Mouse (Mus musculus): ENCODE data around the gene Sfswap. TPM values are rescaled to one million over a fixed set of nuclear protein-coding genes. Genes with fewer than 3 reads are reported as not detected.

The Sfswap gene
- 43.8 and 45.7 TPM in 2 replicates for polyA plus RNA-seq (2014; fragmentation: Nextera tagmentation; extraction: Ambion mirVana)

DNA sequence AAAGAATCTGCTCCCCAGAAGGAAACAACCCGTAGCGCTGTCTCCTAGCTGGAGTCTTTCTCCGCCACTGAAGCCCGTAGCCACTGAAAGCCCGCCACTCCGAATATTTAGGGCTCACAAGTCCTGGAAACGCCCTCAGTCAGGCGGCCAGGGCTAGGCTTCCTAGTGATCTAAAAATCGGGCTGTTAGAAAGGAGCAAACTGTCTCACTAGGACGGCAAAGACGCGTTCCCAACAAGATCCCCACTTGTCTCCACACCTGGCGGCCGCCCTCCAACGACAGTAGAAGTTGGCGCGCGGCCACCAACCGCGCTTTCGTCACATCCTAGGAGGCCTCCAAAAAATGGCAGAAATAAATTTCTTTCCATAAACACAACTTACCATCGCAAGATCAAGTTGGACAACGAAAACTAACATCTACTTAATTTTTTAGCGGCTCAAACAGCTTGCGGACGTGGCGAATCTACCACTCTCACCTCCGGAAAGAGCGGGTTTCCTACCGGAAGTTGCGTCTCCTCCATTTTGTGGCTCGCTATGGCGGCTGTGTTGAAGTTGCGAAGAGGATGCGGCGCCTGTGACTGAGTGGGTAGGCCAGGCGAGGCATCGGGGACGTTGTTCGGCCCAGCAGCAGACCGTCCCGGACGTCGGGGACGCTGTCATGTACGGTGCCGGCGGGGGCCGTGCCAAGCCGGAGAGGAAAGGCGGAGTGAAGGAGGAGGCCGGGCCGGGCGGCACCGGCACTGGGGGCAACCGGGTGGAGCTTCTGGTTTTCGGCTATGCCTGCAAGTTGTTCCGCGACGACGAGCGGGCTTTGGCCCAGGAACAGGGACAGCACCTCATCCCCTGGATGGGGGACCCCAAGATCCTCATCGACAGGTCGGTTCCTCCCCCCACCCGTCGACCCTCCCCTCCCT lies at the start of gene Sfswap:
Sfswap (plus strand) TSS at position 500 of the 913 bp plus-strand sequence.
- Histone ChIP-seq H3K4me3 (ENCODE audit: low read depth, low read length) (peak within 1 kb of the TSS; percentile 99), H3K36me3 (ENCODE audit: control insufficient read depth, insufficient read depth, low read length) (peaks cover 27% of the 10 kb centered on the region), H3K27ac (ENCODE audit: low read depth) (peak within 1 kb of the TSS; percentile 82), H3K9ac (ENCODE audit: low read length) (peak within 1 kb of the TSS; percentile 95), H3K27me3 (replicated peaks; ENCODE audit: control insufficient read depth, insufficient read depth, low read length) (no peaks in the 10 kb centered on the region), H3K9me3 (ENCODE audit: control insufficient read depth, low read length) (no peaks in the 10 kb centered on the region), H3K4me1 (replicated peaks; ENCODE audit: control insufficient read depth, insufficient read depth, low read length) (peaks cover 7% of the 10 kb centered on the region; the same call in 1 of the 2 replicates), H3K4me2 (ENCODE audit: low read length) (peak within 1 kb of the TSS; percentile 91)
- peak; percentile 95 for DNase-seq (ENCODE audit: low spot score)
- ATAC-seq (replicated peaks; ENCODE audit: low FRiP score, low TSS enrichment, low read depth): peak; percentile 73
- under 1% methylated on average over 66 of the region's 66 CpGs for WGBS

DNA sequence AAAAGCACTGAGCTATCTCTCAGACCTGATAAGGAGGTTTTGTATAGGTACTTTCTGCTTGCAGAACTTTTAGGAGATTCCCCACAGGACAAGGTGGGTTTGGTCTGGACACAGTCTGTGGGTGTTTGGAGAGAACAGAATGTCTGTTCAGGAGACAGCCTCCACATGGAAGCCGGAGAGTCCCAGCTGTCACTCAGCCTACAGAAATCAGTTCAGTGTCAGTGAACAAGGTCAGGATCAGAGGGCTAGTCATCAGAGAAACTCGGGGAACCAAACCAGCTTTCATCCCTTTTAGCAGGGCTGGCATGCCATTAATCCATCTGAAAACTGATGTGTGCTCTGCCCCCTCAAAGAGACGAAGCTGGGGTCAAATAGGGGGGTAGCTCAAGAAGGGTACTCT lies 48.5 kb upstream of the Sfswap start:
- WGBS: 46% methylated on average over 3 of the region's 3 CpGs

DNA sequence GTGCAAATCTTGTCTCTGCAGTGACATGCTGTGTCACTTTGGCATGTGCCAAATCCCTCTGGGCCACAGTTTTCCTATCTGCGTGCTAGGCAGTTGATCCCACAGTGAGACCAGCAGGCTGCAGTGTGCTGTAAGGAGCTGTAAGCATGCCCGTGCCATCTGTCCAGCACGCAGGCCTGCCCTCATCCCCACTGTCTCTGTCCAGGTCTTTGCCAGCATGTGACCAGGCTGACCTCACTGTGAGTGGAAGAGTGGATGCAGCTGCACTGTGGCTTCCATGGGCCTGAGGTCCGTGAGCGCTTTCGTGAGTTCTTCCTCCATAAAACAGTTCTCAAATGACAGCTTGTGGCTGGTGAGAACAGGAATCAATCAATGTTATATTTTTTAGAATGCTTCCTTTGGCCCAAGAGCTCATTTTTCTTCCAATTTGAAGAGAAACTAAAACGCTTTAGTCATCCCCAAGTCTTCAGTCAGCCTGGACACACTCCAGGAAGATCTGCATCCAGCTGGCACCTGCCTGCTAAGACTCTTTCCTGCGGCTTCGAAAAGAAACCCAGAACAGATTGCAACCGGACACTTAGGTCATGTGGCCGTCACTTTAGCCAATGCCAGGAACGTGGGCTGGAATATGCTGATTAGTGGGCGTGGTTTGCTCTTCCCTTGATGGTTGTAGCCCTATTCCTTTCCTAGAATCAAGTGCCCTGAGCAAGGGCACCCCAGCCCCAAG lies 46.1 kb upstream of the Sfswap start:
- H3K4me3 ChIP-seq (ENCODE audit: low read depth, low read length): peak overlapping the region; percentile 16; the same call in 1 of the 2 replicates
- H3K27ac ChIP-seq (ENCODE audit: low read depth): peak overlapping the region; percentile 54; the same call in 1 of the 2 replicates
- no peak overlapping the region for H3K9ac ChIP-seq (ENCODE audit: low read length)
- ATAC-seq (replicated peaks; ENCODE audit: low FRiP score, low TSS enrichment, low read depth) (peak; percentile 91), DNase-seq (ENCODE audit: low spot score) (peak; percentile 78)
- H3K27me3 ChIP-seq (replicated peaks; ENCODE audit: control insufficient read depth, insufficient read depth, low read length): no peaks in the 10 kb centered on the region
- no peaks in the 10 kb centered on the region for H3K9me3 ChIP-seq (ENCODE audit: control insufficient read depth, low read length)
- H3K4me1 ChIP-seq (replicated peaks; ENCODE audit: control insufficient read depth, insufficient read depth, low read length): peaks cover 11% of the 10 kb centered on the region
- 12% methylated on average over 13 of the region's 13 CpGs for WGBS
- peak overlapping the region; percentile 38 for H3K4me2 ChIP-seq (ENCODE audit: low read length)
- H3K36me3 ChIP-seq (ENCODE audit: control insufficient read depth, insufficient read depth, low read length): no peaks in the 10 kb centered on the region

More for the DNA sequence above, 48.5 kb upstream of the Sfswap start:
- Histone ChIP-seq H3K4me1 (replicated peaks; ENCODE audit: control insufficient read depth, insufficient read depth, low read length) (peaks cover 11% of the 10 kb centered on the region), H3K36me3 (ENCODE audit: control insufficient read depth, insufficient read depth, low read length) (no peaks in the 10 kb centered on the region), H3K9me3 (ENCODE audit: control insufficient read depth, low read length) (no peaks in the 10 kb centered on the region), H3K4me2 (ENCODE audit: low read length) (no peak overlapping the region), H3K27me3 (replicated peaks; ENCODE audit: control insufficient read depth, insufficient read depth, low read length) (no peaks in the 10 kb centered on the region), H3K4me3 (ENCODE audit: low read depth, low read length) (no peak overlapping the region), H3K9ac (ENCODE audit: low read length) (no peak overlapping the region), H3K27ac (ENCODE audit: low read depth) (no peak overlapping the region)
- ATAC-seq (replicated peaks; ENCODE audit: low FRiP score, low TSS enrichment, low read depth) (no peak), DNase-seq (ENCODE audit: low spot score) (no peak)

DNA sequence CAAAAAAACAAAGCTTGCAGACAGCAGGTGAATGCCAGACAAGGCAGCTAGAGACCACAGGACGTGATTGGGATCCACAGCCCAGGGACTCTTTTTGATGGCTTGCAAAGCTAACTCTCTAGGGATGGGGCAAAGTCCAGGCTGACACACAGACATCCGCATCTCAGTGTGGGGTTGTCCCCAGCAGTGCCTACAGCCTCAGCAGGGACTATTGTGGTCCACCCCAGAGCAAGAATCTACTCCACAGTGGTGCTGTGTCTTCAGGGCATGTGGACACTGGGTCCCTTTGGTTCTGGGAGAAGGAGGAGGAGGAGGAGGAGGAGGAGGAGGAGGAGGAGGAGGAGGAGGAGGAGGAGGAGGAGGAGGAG lies 45.5 kb upstream of the Sfswap start:
- WGBS: 38% methylated on average over 2 of the region's 2 CpGs
- no peaks in the 10 kb centered on the region for H3K36me3 ChIP-seq (ENCODE audit: control insufficient read depth, insufficient read depth, low read length)
- H3K4me2 ChIP-seq (ENCODE audit: low read length): peak overlapping the region; percentile 38
- ATAC-seq (replicated peaks; ENCODE audit: low FRiP score, low TSS enrichment, low read depth): peak; percentile 73
- no peak overlapping the region for H3K4me3 ChIP-seq (ENCODE audit: low read depth, low read length)
- no peaks in the 10 kb centered on the region for H3K9me3 ChIP-seq (ENCODE audit: control insufficient read depth, low read length)
- no peaks in the 10 kb centered on the region for H3K27me3 ChIP-seq (replicated peaks; ENCODE audit: control insufficient read depth, insufficient read depth, low read length)
- peaks cover 11% of the 10 kb centered on the region for H3K4me1 ChIP-seq (replicated peaks; ENCODE audit: control insufficient read depth, insufficient read depth, low read length)
- H3K27ac ChIP-seq (ENCODE audit: low read depth): no peak overlapping the region
- DNase-seq (ENCODE audit: low spot score): no peak
- H3K9ac ChIP-seq (ENCODE audit: low read length): no peak overlapping the region

DNA sequence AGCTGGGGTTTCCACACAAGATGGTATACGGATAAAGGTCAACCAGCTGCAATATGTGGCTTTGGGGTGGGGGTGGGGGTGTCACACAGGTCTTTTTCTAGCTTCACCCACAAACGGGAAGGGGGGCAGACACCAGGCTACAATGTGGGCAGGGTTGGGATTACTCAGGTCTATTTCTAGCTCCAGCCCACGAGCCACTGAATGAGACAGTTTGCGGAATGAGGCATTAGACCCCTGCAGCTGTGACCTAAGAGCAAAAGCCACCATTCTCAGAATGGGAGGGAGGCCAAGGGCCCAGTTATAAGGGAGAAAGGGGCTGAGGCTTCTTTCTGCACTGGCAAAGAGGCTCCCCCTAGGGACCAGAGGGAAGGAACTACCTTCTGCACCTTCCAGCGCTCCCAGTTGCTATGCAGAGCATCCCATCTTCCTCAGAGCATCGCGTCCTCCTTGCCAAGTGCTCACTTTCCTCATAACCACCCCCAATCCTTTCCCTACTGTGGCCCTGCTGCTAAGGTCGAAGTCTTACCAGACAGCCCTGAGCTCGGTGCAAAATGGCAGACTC lies 44.4 kb upstream of the Sfswap start:
- H3K9ac ChIP-seq (ENCODE audit: low read length): no peak overlapping the region
- no peak for DNase-seq (ENCODE audit: low spot score)
- peaks cover 11% of the 10 kb centered on the region for H3K4me1 ChIP-seq (replicated peaks; ENCODE audit: control insufficient read depth, insufficient read depth, low read length)
- H3K36me3 ChIP-seq (ENCODE audit: control insufficient read depth, insufficient read depth, low read length): no peaks in the 10 kb centered on the region
- 42% methylated on average over 9 of the region's 9 CpGs for WGBS
- H3K4me2 ChIP-seq (ENCODE audit: low read length): no peak overlapping the region
- no peaks in the 10 kb centered on the region for H3K9me3 ChIP-seq (ENCODE audit: control insufficient read depth, low read length)
- H3K27ac ChIP-seq (ENCODE audit: low read depth): no peak overlapping the region
- no peaks in the 10 kb centered on the region for H3K27me3 ChIP-seq (replicated peaks; ENCODE audit: control insufficient read depth, insufficient read depth, low read length)
- no peak for ATAC-seq (replicated peaks; ENCODE audit: low FRiP score, low TSS enrichment, low read depth)
- no peak overlapping the region for H3K4me3 ChIP-seq (ENCODE audit: low read depth, low read length)

DNA sequence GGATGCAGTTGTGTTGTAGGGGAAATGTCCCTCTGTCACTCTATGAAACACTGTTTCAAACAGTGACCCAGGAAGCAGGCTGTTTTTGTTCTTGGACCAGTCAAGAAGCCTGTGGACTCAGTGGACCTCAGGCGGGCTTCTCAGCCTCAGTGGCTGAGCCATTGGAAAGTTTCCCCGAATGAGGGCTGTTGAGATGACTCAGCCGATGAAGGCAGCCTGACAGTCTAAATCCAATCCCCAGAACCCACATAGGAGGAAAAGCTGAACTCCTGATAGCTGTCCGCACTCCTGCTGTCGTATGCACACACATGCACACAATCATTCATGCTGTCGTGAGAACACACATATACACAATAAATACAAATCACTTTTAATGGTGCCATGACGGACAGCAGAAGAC lies 42.9 kb upstream of the Sfswap start:
- ATAC-seq (replicated peaks; ENCODE audit: low FRiP score, low TSS enrichment, low read depth): no peak
- Histone ChIP-seq H3K4me3 (ENCODE audit: low read depth, low read length) (no peak overlapping the region), H3K4me2 (ENCODE audit: low read length) (no peak overlapping the region), H3K9me3 (ENCODE audit: control insufficient read depth, low read length) (no peaks in the 10 kb centered on the region), H3K9ac (ENCODE audit: low read length) (no peak overlapping the region), H3K4me1 (replicated peaks; ENCODE audit: control insufficient read depth, insufficient read depth, low read length) (peaks cover 11% of the 10 kb centered on the region), H3K27ac (ENCODE audit: low read depth) (no peak overlapping the region), H3K27me3 (replicated peaks; ENCODE audit: control insufficient read depth, insufficient read depth, low read length) (no peaks in the 10 kb centered on the region), H3K36me3 (ENCODE audit: control insufficient read depth, insufficient read depth, low read length) (no peaks in the 10 kb centered on the region)
- 64% methylated on average over 7 of the region's 7 CpGs for whole genome bisulfite sequencing
- DNase-seq (ENCODE audit: low spot score): no peak

DNA sequence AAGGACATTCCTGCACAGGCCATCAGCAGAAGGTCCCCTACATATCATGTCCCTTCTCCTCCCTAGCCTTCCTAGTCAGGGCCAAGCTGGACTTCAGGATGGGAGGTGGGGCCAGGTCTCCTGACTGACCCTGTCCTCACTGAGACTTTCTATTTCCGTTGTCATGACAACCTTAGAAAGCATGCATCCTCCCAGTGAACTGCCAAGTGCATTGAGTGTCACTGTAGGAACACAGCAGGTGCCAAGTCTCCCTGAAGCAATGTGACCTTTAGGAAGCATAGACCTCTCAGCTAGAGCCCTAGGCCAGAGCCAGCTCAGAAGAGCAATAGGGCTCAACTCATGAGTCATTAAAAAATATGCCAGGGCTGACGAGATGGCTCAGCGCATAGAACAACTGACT lies 42.5 kb upstream of the Sfswap start:
- H3K27ac ChIP-seq (ENCODE audit: low read depth): no peak overlapping the region
- no peaks in the 10 kb centered on the region for H3K9me3 ChIP-seq (ENCODE audit: control insufficient read depth, low read length)
- no peak overlapping the region for H3K4me3 ChIP-seq (ENCODE audit: low read depth, low read length)
- WGBS: 73% methylated on average over 3 of the region's 3 CpGs
- H3K36me3 ChIP-seq (ENCODE audit: control insufficient read depth, insufficient read depth, low read length): no peaks in the 10 kb centered on the region
- H3K4me2 ChIP-seq (ENCODE audit: low read length): no peak overlapping the region
- H3K4me1 ChIP-seq (replicated peaks; ENCODE audit: control insufficient read depth, insufficient read depth, low read length): peaks cover 11% of the 10 kb centered on the region
- no peak for ATAC-seq (replicated peaks; ENCODE audit: low FRiP score, low TSS enrichment, low read depth)
- DNase-seq (ENCODE audit: low spot score): no peak
- no peaks in the 10 kb centered on the region for H3K27me3 ChIP-seq (replicated peaks; ENCODE audit: control insufficient read depth, insufficient read depth, low read length)
- H3K9ac ChIP-seq (ENCODE audit: low read length): no peak overlapping the region

DNA sequence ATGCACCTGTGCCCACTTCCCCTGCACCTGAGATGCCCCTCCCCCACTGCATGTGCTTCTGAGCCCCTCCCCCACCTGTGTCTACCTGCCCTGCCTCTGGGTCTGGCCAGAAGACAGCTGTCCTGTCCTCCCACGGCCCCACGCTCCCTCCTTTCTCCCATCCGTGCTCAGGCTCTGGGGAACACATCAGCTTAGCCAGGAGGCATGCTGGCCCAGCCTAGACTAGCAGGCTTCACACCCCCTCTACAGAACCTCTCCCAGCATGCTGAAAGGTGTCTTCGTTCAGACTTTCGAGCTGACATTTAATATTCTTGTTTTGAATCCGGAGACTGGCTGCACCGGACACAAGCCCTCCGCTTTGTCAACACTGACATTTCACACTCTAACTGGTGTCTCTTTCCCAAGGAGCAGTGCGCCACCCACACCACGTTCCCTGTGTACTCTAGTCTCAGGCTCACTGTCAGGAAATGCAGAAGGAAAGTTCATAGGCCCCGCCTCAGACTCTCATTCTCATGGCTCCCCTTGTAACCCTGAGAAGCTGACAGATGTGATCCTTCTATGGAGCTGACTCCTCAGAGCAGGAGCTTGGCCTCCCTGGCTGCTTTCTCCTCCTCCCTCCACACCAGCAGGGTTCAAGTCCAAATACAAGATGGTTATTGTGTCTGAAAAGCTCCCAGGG lies 40.1 kb upstream of the Sfswap start:
- Histone ChIP-seq H3K4me3 (ENCODE audit: low read depth, low read length) (no peak overlapping the region), H3K9ac (ENCODE audit: low read length) (no peak overlapping the region), H3K4me1 (replicated peaks; ENCODE audit: control insufficient read depth, insufficient read depth, low read length) (no peaks in the 10 kb centered on the region), H3K36me3 (ENCODE audit: control insufficient read depth, insufficient read depth, low read length) (no peaks in the 10 kb centered on the region), H3K9me3 (ENCODE audit: control insufficient read depth, low read length) (no peaks in the 10 kb centered on the region), H3K27me3 (replicated peaks; ENCODE audit: control insufficient read depth, insufficient read depth, low read length) (no peaks in the 10 kb centered on the region), H3K4me2 (ENCODE audit: low read length) (no peak overlapping the region), H3K27ac (ENCODE audit: low read depth) (no peak overlapping the region)
- 43% methylated on average over 11 of the region's 11 CpGs for WGBS
- ATAC-seq (replicated peaks; ENCODE audit: low FRiP score, low TSS enrichment, low read depth) (no peak), DNase-seq (ENCODE audit: low spot score) (no peak)
